Mouse (Mus musculus): ENCODE results near the gene Slc38a10. TPM values are rescaled to one million over a fixed set of nuclear protein-coding genes. Genes with fewer than 3 reads are reported as not detected.

The Slc38a10 gene
- polyA plus RNA-seq, 1 experiment from 2014 or later, result 90.2 TPM

DNA sequence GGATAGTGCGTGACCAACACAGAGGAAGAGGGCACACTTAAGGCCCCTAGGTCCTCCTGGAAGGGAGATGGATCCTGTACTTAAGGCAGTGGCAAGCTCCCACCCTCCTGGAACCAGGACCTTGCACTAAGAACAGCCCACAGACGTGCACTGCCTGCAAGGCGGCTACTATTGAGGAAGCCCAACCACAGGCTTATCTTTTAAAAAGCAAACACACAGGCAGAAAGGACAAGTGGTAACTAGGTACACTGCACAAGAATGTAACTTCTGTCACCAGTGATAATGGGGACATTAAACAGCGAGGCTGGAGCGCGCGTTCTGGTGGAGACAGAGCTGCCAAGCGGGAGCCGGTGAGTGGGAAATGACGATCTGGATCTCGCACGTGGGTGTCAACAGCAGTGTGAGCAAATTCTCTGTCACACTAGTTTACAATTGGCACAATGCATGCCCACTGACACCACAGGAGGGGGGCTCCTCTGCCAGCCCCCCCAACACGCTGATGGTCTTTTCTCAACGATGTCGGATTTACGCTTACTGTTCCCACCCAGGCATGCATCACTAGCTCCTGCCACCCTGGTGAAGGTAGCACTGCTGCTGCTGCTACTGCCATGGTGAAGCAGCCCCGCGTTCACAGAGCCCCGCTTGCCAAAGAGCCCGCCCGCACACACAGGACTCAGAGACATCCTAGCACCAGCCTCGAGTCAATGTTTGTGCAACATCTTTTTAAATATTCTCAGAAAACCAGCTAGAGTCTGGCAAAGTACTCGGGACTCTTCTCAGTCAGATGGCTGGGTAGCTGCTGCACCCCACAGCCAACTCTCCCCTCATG, 14.1 kb downstream of the Slc38a10 start:
- H3K4me2 ChIP-seq (replicated peaks), result no peak overlapping the region
- H3K9ac ChIP-seq, result no peak overlapping the region
- ATAC-seq (ENCODE audit: insufficient number of reproducible peaks, low FRiP score, low TSS enrichment, low read depth), result no peak
- no peaks in the 10 kb centered on the region for H3K4me1 ChIP-seq
- H3K27ac ChIP-seq (replicated peaks), result no peak overlapping the region
- H3K9me3 ChIP-seq (replicated peaks), result no peaks in the 10 kb centered on the region
- 78% methylated on average over 23 of the region's 23 CpGs for WGBS
- H3K36me3 ChIP-seq, result peaks cover 46% of the 10 kb centered on the region
- H3K27me3 ChIP-seq, result no peaks in the 10 kb centered on the region
- no peak overlapping the region for H3K4me3 ChIP-seq (replicated peaks)

DNA sequence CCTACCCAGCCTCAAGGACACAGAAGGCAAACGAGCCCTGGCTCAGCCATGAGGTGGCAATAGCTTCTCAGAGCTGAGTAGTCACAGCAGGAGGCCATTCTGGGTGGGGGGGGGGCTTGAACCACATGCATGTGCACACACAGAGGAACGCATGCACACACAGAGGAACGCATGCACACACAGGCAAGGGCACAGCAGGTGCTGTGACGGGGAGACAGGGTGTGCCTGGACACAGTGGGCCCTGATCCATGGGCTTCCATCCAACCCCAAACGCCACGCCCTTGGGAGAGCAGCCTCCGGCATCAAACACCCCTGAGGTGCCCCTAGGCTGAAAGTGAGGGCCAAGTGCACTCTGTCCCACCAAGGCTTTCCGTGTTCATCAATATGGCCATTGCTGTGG, 15.0 kb downstream of the Slc38a10 start:
- peaks cover 53% of the 10 kb centered on the region for H3K36me3 ChIP-seq
- no peak overlapping the region for H3K27ac ChIP-seq (replicated peaks)
- H3K4me1 ChIP-seq, result no peaks in the 10 kb centered on the region
- no peak overlapping the region for H3K4me2 ChIP-seq (replicated peaks)
- H3K4me3 ChIP-seq (replicated peaks), result no peak overlapping the region
- no peaks in the 10 kb centered on the region for H3K9me3 ChIP-seq (replicated peaks)
- WGBS, result 79% methylated on average over 8 of the region's 8 CpGs
- no peak for ATAC-seq (ENCODE audit: insufficient number of reproducible peaks, low FRiP score, low TSS enrichment, low read depth)
- H3K9ac ChIP-seq, result no peak overlapping the region
- H3K27me3 ChIP-seq, result no peaks in the 10 kb centered on the region

DNA sequence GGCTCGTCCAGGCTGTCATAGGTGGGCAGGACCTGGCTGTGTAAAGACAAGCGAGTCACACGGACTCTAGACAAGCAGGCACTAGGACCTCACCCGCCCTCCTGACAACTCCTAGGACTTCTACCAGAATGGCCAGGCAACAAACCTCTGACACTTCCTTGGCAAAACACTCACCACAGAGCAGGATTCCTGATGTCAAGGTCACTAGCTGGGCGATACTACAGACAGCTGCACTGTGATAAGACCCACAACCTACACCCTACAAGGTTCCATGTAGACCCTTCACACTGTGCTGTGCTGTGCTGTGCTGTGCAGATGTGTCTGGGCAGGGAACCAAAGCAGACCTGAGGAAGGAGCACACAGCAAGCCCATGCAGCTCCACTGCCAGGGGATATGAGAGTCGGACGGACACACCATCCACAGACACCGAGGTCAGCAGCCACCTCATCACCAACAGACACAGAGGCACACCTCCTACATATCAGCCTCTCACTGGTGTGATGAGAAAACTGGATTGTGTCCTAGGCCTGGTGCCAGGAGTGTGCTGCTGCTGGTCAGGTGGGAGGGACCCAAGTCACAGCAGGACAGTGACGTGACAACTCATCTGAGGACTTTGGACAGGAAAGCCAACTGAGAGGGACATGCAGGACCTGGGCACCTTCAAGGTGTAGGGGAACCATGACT, 16.2 kb downstream of the Slc38a10 start:
- Histone ChIP-seq H3K4me2 (replicated peaks) (no peak overlapping the region), H3K9ac (no peak overlapping the region), H3K36me3 (peaks cover 62% of the 10 kb centered on the region), H3K4me1 (no peaks in the 10 kb centered on the region), H3K9me3 (replicated peaks) (no peaks in the 10 kb centered on the region), H3K27me3 (no peaks in the 10 kb centered on the region), H3K4me3 (replicated peaks) (no peak overlapping the region), H3K27ac (replicated peaks) (no peak overlapping the region)
- 92% methylated on average over 9 of the region's 9 CpGs for WGBS
- 0 out of 2 replicates have a peak, but pooled peaks have one; percentile 27 for ATAC-seq (ENCODE audit: insufficient number of reproducible peaks, low FRiP score, low TSS enrichment, low read depth)

DNA sequence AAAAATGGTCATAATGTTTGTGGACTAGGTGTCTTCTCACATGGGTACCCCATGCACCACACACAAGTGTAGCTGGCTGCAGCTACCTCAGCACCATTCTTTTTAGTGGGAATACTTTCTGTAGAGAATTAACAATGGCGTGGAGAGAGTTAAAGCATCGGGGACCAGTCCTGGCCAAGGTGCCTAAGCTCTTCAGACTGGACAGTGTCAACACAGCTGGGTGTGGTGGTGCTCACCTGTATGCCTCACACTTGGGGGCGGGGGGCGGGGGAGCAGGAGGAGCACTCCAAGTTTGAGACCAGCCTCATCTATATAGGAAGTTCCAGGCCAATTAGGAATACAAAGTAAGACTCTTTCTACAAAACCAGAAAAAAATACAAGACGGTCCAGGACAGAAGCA, 17.0 kb downstream of the Slc38a10 start:
- no peaks in the 10 kb centered on the region for H3K27me3 ChIP-seq
- no peak overlapping the region for H3K4me3 ChIP-seq (replicated peaks)
- no peak for ATAC-seq (ENCODE audit: insufficient number of reproducible peaks, low FRiP score, low TSS enrichment, low read depth)
- WGBS, result 93% methylated on average over 5 of the region's 5 CpGs
- no peaks in the 10 kb centered on the region for H3K9me3 ChIP-seq (replicated peaks)
- H3K9ac ChIP-seq, result no peak overlapping the region
- H3K27ac ChIP-seq (replicated peaks), result no peak overlapping the region
- H3K4me1 ChIP-seq, result no peaks in the 10 kb centered on the region
- no peak overlapping the region for H3K4me2 ChIP-seq (replicated peaks)
- peaks cover 69% of the 10 kb centered on the region for H3K36me3 ChIP-seq

DNA sequence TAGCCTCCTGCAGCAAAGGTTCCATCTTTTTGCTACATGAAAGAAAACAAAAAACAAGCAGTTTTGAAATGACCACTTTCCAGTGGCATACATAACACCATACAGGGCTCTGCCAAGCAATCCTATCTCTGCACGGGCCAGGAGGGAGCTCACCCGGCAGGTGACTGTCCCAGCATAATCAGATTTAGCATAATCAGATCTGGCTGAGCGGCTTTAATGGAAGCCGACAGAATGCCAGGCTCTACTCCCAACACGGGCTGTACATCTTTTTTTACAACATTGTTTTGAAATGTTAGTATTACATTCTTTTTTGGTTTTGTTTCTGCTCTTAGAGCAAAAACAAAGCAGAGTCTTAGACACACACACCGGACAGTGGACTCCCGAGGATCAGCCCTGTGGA, 21.9 kb downstream of the Slc38a10 start:
- no peaks in the 10 kb centered on the region for H3K9me3 ChIP-seq (replicated peaks)
- no peak overlapping the region for H3K4me3 ChIP-seq (replicated peaks)
- H3K9ac ChIP-seq, result no peak overlapping the region
- H3K36me3 ChIP-seq, result peaks cover 66% of the 10 kb centered on the region
- 78% methylated on average over 7 of the region's 7 CpGs for WGBS
- no peaks in the 10 kb centered on the region for H3K4me1 ChIP-seq
- no peak overlapping the region for H3K27ac ChIP-seq (replicated peaks)
- no peak for ATAC-seq (ENCODE audit: insufficient number of reproducible peaks, low FRiP score, low TSS enrichment, low read depth)
- no peak overlapping the region for H3K4me2 ChIP-seq (replicated peaks)
- no peaks in the 10 kb centered on the region for H3K27me3 ChIP-seq

DNA sequence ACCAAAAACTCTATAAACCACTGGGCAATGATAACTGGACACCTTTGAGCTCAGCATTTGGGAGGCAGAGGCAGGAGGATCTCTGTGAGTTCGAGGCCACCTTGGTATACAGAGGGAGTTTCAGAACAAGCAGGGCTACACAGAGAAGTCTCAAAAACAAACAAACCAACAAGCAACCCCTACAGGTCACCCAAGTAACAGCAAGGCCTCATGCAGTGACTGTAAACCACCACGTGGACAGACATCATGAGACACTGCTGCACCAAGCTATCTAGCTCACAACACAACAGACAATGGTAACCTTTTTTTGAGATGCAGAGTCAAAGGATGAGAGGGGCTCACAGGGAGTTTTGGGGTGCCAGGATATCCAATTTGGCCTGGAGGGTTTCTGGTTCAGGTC, 24.3 kb downstream of the Slc38a10 start:
- Histone ChIP-seq H3K27ac (replicated peaks) (no peak overlapping the region), H3K36me3 (peaks cover 63% of the 10 kb centered on the region), H3K9ac (no peak overlapping the region), H3K4me1 (no peaks in the 10 kb centered on the region), H3K4me3 (replicated peaks) (no peak overlapping the region), H3K27me3 (no peaks in the 10 kb centered on the region), H3K4me2 (replicated peaks) (no peak overlapping the region), H3K9me3 (replicated peaks) (no peaks in the 10 kb centered on the region)
- ATAC-seq (ENCODE audit: insufficient number of reproducible peaks, low FRiP score, low TSS enrichment, low read depth), result no peak
- WGBS, result 84% methylated on average over 2 of the region's 2 CpGs

DNA sequence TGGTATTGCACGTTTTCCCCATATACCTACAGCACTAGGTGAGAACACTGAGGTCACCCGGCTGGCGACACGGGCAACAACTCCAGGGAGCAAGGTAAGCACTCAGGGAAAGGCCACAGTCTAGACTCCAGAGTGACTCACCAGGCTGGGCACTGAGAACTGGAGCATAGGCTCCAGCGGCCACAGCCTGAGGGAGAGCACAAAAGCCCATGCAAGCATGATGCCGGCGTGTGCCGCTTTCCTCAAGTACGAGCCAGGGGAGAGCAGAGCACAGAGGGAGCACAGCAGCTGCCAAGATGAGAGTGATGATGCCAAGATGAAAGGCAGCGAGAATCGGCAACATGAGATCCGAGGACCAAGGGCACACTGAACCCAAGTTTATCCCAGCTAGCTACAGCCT, 29.0 kb downstream of the Slc38a10 start:
- H3K27ac ChIP-seq (replicated peaks), result no peak overlapping the region
- H3K4me1 ChIP-seq, result peaks cover 15% of the 10 kb centered on the region; the same call in 1 of the 2 replicates
- H3K27me3 ChIP-seq, result no peaks in the 10 kb centered on the region
- peaks cover 38% of the 10 kb centered on the region for H3K36me3 ChIP-seq
- 81% methylated on average over 12 of the region's 12 CpGs for WGBS
- no peak overlapping the region for H3K4me2 ChIP-seq (replicated peaks)
- H3K9me3 ChIP-seq (replicated peaks), result no peaks in the 10 kb centered on the region
- ATAC-seq (ENCODE audit: insufficient number of reproducible peaks, low FRiP score, low TSS enrichment, low read depth), result no peak
- no peak overlapping the region for H3K9ac ChIP-seq
- no peak overlapping the region for H3K4me3 ChIP-seq (replicated peaks)

DNA sequence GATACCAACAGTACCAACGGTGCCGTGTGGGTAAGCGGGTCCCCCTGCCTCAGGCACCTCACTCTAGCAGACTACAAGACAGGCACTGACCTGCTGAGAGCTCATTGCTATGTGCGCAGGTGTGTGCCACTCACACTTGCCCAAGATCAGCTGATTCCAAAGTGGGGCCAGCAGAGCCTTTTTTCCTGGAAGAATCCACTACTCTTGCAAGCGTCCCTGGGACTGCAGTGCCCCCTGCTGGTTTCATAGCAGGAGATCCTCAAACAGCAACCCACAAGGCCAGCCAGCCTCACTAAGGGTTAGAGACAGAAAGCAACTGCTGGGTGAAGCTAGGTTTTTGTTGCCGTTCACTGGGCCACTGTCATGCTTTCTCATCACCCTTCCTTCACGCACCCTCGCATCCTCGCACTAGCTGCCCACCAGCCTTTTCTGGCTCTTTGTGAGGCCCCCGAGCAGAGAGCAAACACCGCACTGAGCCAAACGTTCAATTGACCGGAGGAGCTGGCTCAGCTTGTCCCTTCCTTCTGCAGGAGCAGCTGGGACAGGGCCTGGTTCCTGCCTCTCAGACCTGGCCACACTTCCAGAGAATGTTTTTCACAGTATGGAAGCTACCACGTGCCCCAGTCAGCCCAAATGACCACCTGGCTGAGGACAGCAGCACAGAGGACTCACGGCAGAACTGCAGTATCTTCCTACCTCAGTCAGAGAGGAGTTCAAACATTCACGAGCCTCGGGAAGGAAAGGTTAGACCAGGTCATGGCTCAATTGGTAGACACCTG, 30.3 kb downstream of the Slc38a10 start:
- no peaks in the 10 kb centered on the region for H3K27me3 ChIP-seq

DNA sequence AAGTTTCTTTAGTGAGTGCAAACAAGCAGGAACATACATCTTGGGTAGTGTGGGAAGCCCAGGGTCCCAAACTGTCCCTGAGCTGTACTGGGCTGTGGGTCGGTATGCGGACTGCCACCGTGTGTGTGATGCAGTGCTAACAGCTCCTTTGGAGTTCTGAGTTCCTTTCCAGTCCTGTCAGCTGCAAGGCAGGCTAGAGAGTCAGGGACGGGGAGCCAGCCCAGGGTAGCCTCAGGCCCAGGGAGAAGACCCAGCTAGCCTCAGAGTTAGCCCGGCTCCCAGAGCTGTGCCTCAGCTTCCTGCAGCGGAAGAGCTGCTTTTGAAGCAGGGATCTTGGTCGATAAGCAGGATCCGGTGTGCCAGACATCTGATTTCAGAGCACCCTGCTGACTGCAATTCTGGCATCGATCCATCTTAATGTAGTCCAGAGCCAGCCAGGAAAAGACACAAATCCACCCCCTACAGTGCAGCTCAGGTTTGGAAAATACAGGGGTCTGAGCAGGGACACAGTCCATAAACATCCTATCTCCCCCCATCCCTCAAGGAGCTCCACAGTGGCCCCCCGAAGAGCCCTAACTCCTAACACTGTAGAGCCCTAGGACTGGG, 31.1 kb downstream of the Slc38a10 start:
- no peaks in the 10 kb centered on the region for H3K9me3 ChIP-seq (replicated peaks)
- H3K4me3 ChIP-seq (replicated peaks), result no peak overlapping the region
- H3K27me3 ChIP-seq, result no peaks in the 10 kb centered on the region
- WGBS, result 54% methylated on average over 10 of the region's 10 CpGs
- H3K4me2 ChIP-seq (replicated peaks), result no peak overlapping the region
- no peak overlapping the region for H3K9ac ChIP-seq
- H3K27ac ChIP-seq (replicated peaks), result no peak overlapping the region
- H3K4me1 ChIP-seq, result peaks cover 15% of the 10 kb centered on the region; the same call in 1 of the 2 replicates
- peaks cover 40% of the 10 kb centered on the region for H3K36me3 ChIP-seq
- ATAC-seq (ENCODE audit: insufficient number of reproducible peaks, low FRiP score, low TSS enrichment, low read depth), result no peak

More for the DNA sequence above, 30.3 kb downstream of the Slc38a10 start:
- Histone ChIP-seq H3K4me2 (replicated peaks) (no peak overlapping the region), H3K36me3 (peaks cover 40% of the 10 kb centered on the region), H3K9me3 (replicated peaks) (no peaks in the 10 kb centered on the region), H3K27ac (replicated peaks) (no peak overlapping the region), H3K4me3 (replicated peaks) (no peak overlapping the region), H3K4me1 (peaks cover 15% of the 10 kb centered on the region; the same call in 1 of the 2 replicates), H3K9ac (no peak overlapping the region)
- no peak for ATAC-seq (ENCODE audit: insufficient number of reproducible peaks, low FRiP score, low TSS enrichment, low read depth)
- 78% methylated on average over 17 of the region's 17 CpGs for WGBS

DNA sequence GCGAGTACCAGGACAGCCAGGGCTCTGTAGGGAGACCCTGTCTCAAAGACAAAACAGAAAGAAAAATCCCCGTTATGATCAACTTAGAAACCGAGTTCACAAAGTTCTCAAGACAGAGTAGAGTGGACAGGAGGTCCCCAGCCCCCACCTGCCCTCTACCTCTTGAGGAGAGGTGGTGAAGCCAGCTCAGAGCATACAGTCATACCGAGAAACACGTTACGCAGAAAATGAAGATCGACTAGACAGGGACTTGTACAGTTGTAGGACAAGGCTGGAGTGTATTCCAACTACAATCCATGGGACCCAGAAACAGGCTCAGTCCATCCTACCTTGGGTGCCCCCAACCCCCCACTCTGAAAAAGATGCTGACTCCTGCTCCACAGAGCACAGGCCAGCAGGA, 32.0 kb downstream of the Slc38a10 start:
- Histone ChIP-seq H3K36me3 (peaks cover 40% of the 10 kb centered on the region), H3K27ac (replicated peaks) (no peak overlapping the region), H3K4me2 (replicated peaks) (no peak overlapping the region), H3K4me3 (replicated peaks) (no peak overlapping the region), H3K4me1 (peaks cover 15% of the 10 kb centered on the region; the same call in 1 of the 2 replicates), H3K9ac (no peak overlapping the region), H3K27me3 (no peaks in the 10 kb centered on the region), H3K9me3 (replicated peaks) (no peaks in the 10 kb centered on the region)
- 93% methylated on average over 7 of the region's 7 CpGs for WGBS
- ATAC-seq (ENCODE audit: insufficient number of reproducible peaks, low FRiP score, low TSS enrichment, low read depth), result no peak

DNA sequence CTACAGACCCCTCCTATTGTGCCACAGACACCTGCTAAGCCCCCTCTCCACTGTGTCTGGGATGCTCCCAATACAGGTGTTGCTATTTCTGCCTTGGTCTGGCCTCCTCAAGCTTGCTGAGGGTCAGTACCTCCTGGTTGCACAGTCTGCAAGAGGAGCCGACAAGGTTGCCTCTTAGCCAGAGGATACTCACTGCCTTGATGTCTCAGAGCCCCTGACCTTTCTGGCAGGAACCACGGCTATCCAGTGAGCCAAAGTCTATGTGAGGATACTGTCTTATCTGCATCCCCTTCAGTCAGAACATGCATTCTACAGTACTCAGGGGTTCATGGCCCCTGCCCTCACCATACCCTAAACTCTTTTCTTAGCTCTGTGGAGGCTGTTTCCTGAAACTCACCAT, 33.5 kb downstream of the Slc38a10 start:
- Histone ChIP-seq H3K4me1 (peaks cover 15% of the 10 kb centered on the region; the same call in 1 of the 2 replicates), H3K9me3 (replicated peaks) (no peaks in the 10 kb centered on the region), H3K36me3 (peaks cover 28% of the 10 kb centered on the region), H3K4me2 (replicated peaks) (no peak overlapping the region), H3K27me3 (no peaks in the 10 kb centered on the region), H3K9ac (no peak overlapping the region), H3K27ac (replicated peaks) (no peak overlapping the region), H3K4me3 (replicated peaks) (no peak overlapping the region)
- WGBS, result 84% methylated on average over 2 of the region's 2 CpGs
- no peak for ATAC-seq (ENCODE audit: insufficient number of reproducible peaks, low FRiP score, low TSS enrichment, low read depth)

Measured in embryonic facial prominence, embryonic 15.5 days (tissue).